Mouse (Mus musculus) olfactory bulb, adult 2 months (tissue): ENCODE measurements around the gene Ube2i. TPM values are rescaled to one million over a fixed set of nuclear protein-coding genes. Genes with fewer than 3 reads are reported as not detected.

Experiments
- H3K27ac ChIP-seq: fragments of 200-500 bp; 2 replicates; pipeline ENCODE4 v1.5.1; 2012; ENCODE audit warnings: low read depth, low read length; ENCODE audit not compliant: insufficient read depth
- H3K4me1 ChIP-seq: fragments of 200-500 bp; 2 replicates; pipeline ENCODE4 v1.6.1; 2012; ENCODE audit warnings: low read length; ENCODE audit not compliant: control insufficient read depth, insufficient read depth
- H3K4me3 ChIP-seq: fragments of 200-500 bp; 2 replicates; pipeline ENCODE4 v1.5.1; 2012; ENCODE audit warnings: mild to moderate bottlenecking, low read depth, low read length, moderate library complexity; ENCODE audit not compliant: insufficient read depth
- CTCF ChIP-seq: fragments of 200-500 bp; IDR thresholded peaks from 2 replicates; pipeline ENCODE4 v1.5.1; 2012; ENCODE audit warnings: low read depth, mild to moderate bottlenecking, low read length, moderate library complexity; ENCODE audit not compliant: insufficient read depth
- POLR2A ChIP-seq: fragments of 200-500 bp; IDR thresholded peaks from 2 replicates; pipeline ENCODE4 v1.6.1; 2012; ENCODE audit warnings: mild to moderate bottlenecking, low read depth, low read length, moderate library complexity; ENCODE audit not compliant: insufficient read depth
- WGBS: fragments of 180-500 bp; shearing (Covaris S2); methylation state at CpG from one replicate; pipeline ENCODE4 v1.1.7; 2018; 5-methylcytosine and 5-hydroxymethylcytosine counted together
- polyA plus RNA-seq: library from polyadenylated mRNA; stranded (reverse); fragments of >200 nt; gene quantifications from 2 replicates; pipeline ENCODE4 v1.2.4, GENCODE M21; 2012; ENCODE audit warnings: low replicate concordance; ENCODE audit not compliant: missing spikeins, insufficient read depth, insufficient read length

Gene Ube2i
- polyA plus RNA-seq = 452 TPM in 1 of 2 replicates, not detected in the other

DNA sequence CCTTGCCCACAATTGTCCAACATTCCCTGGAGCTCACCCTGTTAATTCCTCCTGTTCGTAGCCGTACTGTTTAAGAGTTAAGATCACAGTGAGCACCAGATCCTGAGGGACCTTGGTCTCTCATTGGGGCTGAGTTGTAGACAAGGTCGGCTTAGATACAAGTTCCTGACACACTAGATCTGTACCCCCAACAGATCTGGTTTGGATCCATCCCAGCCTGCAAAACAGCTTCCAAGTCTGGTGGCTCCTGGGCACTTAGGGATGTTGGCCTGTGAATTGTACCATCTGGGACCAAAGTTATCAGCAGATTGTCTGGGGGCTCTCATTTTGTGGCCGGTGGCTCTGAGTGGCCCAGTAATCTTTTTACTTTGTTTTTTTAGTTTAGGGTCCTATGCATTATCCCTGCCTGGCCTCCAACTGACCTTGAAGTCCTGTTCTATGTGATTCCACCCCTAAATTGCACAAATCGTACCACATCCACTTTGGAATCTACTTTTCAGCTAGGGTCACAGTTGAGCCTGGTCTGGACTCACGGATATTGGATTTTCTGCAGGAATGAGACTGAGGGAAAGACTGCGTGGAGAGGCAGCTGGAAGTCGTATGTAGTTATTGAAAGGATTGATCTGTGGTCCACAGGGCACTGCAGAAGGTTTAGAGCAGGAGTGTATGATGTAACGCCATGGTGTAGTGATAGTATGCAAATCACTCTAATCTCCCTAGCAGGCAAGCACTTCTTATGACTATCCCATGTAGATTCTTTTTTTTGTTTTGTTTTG lies at the start of gene Ube2i:
TSS of gene Ube2i (minus strand) at position 52 of the 776 bp plus-strand sequence.
- Histone ChIP-seq H3K27ac (peak within 1 kb of the TSS; percentile 100), H3K4me3 (peak within 1 kb of the TSS; percentile 75), H3K4me1 (peaks cover 8% of the 10 kb centered on the region)
- 80% methylated on average over 9 of the region's 9 CpGs for WGBS
- TF ChIP-seq POLR2A = no peak
- TF ChIP-seq CTCF = no peak

DNA sequence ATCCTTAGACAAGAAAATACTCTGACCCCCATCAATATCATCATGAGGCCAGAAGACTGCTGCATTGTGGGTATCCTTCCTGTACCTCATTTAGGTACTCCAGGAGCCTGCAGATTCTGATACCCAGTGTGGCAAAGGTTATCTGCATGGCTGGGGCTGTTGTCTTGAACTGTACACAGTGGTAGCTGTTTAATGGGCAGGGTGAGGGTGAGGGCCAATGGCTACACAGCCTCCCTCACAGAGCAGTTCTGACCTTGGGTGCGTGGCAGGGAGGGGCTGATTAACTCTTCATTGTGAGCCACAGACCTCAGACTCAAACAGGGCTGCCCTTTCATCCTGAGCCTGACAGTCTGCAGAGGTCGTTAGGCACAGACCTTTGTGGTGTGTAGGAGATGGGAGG lies 48.5 kb upstream of the Ube2i start:
- 13% methylated on average over 2 of the region's 2 CpGs for WGBS
- no peak overlapping the region for H3K4me3 ChIP-seq
- no peak for TF ChIP-seq POLR2A
- H3K4me1 ChIP-seq = no peaks in the 10 kb centered on the region
- no peak overlapping the region for H3K27ac ChIP-seq

GRCm38 (mm10) chr17:25320819-25321218 lies 46.4 kb upstream of the Ube2i start:
- H3K4me3 ChIP-seq = no peak overlapping the region
- WGBS = 84% methylated on average over 8 of the region's 8 CpGs
- H3K27ac ChIP-seq = no peak overlapping the region
- no peaks in the 10 kb centered on the region for H3K4me1 ChIP-seq
- TF ChIP-seq CTCF (no peak), POLR2A (no peak)

DNA sequence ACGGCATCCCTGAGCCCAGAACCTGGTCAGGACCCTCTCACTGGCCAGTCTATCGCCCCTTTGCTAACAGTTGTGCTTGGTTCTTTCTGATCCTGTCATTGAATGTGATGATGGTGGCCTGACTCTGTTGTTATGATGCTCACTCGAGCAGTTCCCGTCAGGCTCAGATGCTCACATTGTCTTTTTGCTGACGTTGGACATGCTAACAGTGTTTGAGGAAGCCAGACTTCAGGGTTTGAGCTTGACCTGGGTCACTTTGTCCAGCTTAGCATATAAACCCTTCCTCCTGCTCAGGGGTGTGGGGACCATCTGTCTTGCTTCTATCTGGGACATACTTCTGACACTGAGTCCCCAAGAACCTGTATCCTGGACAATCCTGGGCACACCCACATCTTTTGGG lies 43.9 kb upstream of the Ube2i start, which contains the start of gene Prss29:
TSS of gene Prss29 (plus strand) at position 301 of the 400 bp plus-strand sequence.
- WGBS = 74% methylated on average over 5 of the region's 5 CpGs
- no peaks in the 10 kb centered on the region for H3K4me1 ChIP-seq

GRCm38 (mm10) chr17:25308346-25308745 lies 33.9 kb upstream of the Ube2i start, which contains the start of gene Prss28:
Prss28 (plus strand) TSS chr17:25308646.
- H3K27ac ChIP-seq = no peak within 1 kb of the TSS
- no peaks in the 10 kb centered on the region for H3K4me1 ChIP-seq
- no peak for TF ChIP-seq POLR2A
- TF ChIP-seq CTCF = no peak
- WGBS = 82% methylated on average over 4 of the region's 4 CpGs
- H3K4me3 ChIP-seq = no peak within 1 kb of the TSS

More for the DNA sequence above, 43.9 kb upstream of the Ube2i start, which contains the start of gene Prss29:
- no peak within 1 kb of the TSS for H3K4me3 ChIP-seq
- TF ChIP-seq POLR2A (no peak), CTCF (no peak)
- H3K27ac ChIP-seq = no peak within 1 kb of the TSS

GRCm38 (mm10) chr17:25298094-25298493 lies 23.7 kb upstream of the Ube2i start, which contains the start of gene Prss34:
Prss34 (plus strand) TSS chr17:25298394.
- no peaks in the 10 kb centered on the region for H3K4me1 ChIP-seq
- TF ChIP-seq POLR2A (no peak), CTCF (no peak)
- no peak within 1 kb of the TSS for H3K27ac ChIP-seq
- WGBS = 85% methylated on average over 5 of the region's 5 CpGs
- H3K4me3 ChIP-seq = no peak within 1 kb of the TSS

DNA sequence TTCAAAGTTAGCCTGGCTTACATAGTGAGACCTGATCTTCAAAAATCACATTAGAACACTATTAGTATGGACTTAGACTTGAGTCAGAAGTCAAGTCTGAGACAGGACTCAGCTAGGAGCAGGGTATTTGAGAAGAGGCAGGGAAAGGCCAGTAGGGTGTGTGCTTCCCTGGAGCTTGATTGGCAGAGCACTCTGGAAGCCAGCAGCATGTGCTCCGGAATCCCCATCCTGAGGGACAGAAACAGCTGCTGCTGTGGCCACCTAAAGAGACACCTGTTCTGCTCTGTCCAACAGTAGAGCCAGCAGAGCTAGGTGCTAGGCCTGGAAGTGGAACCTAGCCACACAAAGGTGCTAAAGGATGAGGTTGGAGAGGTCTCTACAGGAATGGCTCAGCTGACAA lies 19.7 kb upstream of the Ube2i start:
- no peak for TF ChIP-seq CTCF
- TF ChIP-seq POLR2A = no peak
- WGBS = 85% methylated on average over 1 of the region's 1 CpGs
- Histone ChIP-seq H3K27ac (no peak overlapping the region), H3K4me3 (no peak overlapping the region), H3K4me1 (no peaks in the 10 kb centered on the region)

DNA sequence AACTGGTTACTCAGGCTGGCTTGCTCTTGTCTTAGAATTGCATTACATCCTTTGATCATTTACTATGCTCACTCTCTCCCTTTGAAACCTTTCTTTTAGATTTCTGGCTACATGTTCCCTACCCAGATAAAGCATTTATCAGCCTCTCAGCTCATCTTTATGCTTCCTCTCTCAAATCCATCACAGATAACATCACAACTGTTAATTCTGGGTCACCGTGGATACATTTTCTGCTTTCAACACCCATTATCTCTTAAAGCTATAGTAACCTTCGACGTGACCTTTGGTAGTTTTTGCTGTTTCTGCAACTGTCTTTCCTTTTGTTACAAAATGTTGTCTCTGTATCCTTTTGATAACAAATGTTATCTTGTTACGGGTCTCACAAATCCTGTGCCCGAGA lies 19.1 kb upstream of the Ube2i start:
- H3K27ac ChIP-seq = no peak overlapping the region
- 85% methylated on average over 5 of the region's 5 CpGs for WGBS
- no peak overlapping the region for H3K4me3 ChIP-seq
- H3K4me1 ChIP-seq = no peaks in the 10 kb centered on the region
- no peak for TF ChIP-seq POLR2A
- no peak for TF ChIP-seq CTCF

- WGBS = 34% methylated on average over 4 of the region's 4 CpGs
- Histone ChIP-seq H3K4me3 (no peak overlapping the region), H3K4me1 (no peaks in the 10 kb centered on the region), H3K27ac (no peak overlapping the region)
- TF ChIP-seq POLR2A (no peak), CTCF (no peak)
Measured at GRCm38 (mm10) chr17:25290411-25290810, 16.0 kb upstream of the Ube2i start.
